Mouse (Mus musculus) CH12F3 (cell line): ENCODE measurements around the gene Mad2l1.

Experiments
- in situ Hi-C: fragments of 300-500 bp; cut with MboI; formaldehyde crosslinking; loops from 2 replicates; pipeline ENCODE4 v1.14.3; 2020; ENCODE audit warnings: low sequenced_read_pairs

The Mad2l1 gene

DNA sequence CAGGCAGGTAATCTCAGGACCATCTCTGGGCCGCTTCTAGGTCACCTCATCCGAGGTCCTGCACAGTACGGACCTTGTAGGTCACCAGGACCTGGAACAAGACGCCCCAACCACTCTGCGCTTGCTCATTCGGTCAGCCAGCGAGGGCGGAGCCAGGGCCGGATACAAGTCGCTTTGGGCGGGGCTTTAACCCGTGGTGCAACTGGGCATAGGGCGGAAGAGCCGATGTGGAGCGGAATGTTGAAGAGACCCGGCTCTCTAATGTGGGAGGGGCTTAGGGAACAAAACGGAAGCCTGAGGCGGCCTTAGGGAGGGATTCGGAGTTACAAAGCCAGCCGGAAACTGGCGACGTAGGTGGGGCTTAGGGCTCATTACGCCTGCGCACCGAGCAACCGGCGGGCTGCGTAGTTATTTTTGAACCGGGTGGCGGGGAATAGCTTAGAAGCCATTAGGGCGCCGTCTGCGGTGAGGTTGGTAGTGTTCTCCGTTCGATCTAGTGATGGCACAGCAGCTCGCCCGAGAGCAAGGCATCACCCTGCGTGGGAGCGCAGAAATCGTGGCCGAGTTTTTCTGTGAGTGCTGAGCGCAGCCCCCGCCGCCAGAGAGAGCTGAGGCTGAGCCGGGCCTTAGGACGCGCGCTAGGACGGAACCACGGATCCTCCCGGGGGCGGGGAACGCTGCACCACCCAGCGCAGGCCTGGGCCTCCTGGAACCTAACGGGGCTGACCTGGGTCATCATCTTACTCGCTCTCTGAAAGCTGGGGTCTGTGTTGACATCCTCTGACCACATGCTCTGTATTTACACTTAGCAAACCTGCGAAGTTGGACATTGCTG lies at the start of gene Mad2l1:
Mad2l1 (plus strand) TSS at position 363 of the 835 bp plus-strand sequence.
- in situ Hi-C loops = no loop called here

DNA sequence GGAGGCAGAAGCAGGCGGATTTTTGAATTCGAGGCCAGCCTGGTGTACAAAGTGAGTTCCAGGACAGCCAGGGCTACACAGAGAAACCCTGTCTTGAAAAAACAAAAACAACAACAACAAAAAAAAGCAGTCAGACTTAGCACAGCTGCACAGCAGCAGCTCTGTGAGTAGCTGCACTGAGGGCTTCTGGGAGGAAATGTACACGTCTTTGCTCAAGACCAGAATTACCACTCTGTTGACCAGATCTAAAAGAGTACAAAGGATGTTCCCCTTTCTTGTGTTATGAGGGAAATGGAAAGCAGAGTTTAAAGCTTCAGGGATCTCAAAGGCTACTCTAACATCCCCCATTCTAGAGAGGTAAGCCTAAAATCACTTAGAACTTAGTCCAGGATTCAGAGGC lies 41.5 kb upstream of the Mad2l1 start:
- in situ Hi-C loops = no loop called here

DNA sequence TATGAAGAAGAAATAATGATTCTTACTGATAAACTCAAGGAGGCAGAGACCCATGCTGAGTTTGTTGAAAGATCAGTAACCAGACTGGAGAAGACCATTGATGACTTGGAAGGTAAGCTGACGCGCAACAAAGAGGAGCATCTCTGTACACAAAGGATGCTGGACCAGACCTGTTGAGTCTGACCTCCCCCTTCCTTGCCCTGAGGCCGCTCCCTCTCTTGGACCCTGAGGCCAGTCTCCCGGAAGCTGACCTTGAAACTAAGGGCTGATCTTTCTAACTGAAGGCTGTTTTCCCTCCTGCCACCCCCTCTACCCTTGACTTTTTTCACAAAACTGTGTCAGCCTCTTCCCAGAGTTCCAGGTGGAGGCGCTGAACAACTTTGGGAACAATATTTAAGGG lies 18.8 kb upstream of the Mad2l1 start:
- in situ Hi-C loops = no loop called here

DNA sequence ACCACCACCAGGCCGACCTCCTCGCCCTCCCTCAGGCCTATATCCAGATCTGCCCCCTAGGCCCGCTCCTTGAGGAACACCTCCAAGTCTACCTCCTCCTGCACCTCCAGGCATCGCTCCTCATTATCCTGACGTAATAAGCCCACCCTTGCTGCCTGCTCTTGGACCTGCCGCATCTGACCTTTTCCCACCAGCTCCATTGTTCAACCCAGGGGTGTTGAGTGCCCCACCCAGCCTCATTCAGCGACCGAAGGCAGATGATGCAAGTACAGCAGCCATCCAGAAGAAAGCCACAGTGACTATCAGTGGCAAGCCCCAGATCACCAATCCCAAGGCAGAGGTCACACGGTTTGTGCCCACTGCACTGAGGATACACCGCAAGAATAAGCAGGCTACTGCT lies 6.8 kb upstream of the Mad2l1 start:
- in situ Hi-C loops = no loop called here

DNA sequence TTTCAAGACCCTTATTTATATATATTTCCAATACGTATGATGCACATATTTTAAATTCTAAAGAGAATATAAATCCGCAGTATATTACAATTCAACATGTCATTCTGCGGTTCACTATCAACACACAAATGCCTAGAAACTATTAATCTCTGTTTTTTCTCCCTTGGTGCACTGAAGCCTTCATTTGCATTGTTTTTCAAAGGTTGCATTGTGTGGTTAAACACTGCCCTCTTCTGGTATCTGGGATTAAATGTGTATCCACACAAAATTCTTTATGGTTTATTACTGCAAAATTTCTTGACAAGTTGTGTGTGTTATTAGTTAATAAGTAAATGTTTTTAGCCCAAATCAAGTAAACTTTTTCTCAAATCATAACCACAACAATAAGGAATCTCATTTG lies 1.9 kb upstream of the Mad2l1 start:
- in situ Hi-C loops = no loop called here

DNA sequence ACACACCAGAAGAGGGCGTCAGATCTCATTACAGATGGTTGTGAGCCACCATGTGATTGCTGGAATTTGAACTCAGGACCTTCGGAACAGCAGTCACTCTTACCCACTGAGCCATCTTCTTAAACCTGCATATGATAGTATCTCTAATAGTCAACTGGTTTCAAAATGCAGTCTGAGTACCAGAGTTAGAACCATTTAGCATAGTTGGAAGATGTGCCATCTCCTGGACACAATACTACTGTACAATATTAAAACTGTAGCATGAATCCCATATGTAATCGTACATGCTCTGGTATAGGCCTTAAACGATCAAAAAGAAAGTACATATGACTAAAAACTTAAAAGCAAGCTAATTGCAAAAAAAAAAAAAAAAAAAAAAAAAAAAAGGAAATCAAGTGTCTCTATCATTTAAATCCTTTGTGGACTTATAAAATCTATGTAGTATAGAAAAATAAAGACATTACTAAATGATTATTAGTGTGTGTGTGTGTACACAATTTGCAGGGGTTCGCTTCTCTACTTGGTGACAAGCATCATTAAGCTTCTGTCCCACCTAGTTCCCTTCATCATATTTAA lies 736 bp upstream of the Mad2l1 start:
- in situ Hi-C loops = no loop called here

DNA sequence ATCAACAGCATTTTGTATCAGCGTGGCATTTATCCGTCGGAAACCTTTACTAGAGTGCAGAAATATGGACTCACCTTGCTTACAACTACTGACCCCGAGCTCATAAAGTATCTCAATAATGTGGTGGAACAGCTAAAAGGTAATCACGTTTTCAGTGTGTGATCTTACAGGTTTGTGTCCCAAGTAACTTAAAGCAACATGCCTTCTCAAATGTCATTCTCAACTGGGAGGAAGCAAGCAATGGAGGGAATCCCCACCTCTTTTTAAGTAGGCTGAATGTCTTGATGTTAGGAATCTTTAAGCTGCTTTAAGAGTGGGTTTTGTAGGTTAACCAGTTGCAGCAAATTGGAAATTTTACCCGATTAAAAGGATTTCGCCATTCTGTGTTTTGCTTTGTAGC lies 776 bp downstream of the Mad2l1 start:
- in situ Hi-C loops = no loop called here

DNA sequence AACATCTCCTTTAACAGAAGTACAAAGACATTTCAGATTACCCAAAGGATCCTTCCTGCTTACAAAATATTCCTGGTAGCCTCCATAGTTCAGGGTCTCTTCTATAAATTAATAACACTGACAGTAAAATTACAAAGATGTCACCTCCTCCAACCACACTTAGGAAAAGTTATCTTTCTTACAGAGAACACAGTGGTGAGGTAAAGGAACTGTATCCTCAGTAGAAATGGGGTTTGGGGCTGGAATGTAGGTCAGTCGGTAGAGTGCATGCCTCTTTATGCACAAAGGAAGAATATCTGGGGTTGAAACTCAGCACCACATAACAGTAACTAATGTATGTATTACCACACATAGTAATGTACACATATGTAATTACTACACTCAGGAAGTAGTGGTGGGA lies 24.8 kb downstream of the Mad2l1 start, which contains the start of gene Vmn1r32:
Vmn1r32 (minus strand) TSS at position 101 of the 400 bp plus-strand sequence.
- in situ Hi-C loops = no loop called here

DNA sequence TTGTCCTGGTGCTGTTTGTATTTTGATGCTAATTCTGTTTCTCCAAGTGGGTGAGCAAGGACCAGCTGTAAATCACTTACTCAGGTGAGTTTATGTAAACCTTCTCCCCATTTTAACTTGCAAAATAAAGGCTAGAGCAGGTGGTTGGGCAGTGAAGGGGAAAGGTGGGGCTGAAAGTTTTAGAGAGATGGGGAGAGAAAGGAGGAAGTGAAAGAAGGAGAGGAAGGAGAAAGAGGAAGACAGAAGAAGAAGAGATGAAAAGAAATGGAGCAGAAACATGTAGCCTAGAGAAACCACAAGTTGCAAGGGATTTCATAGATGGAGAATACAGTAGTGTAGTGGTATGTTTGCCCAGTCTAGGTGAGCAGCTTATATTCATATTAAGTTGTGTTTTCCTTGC lies 60.6 kb downstream of the Mad2l1 start:
- in situ Hi-C loops = no loop called here
